Mouse (Mus musculus): ENCODE measurements around the gene Olfr1049.
"Not testable (repeated sequence)": the region's sequence is repeated elsewhere in the genome, so short reads cannot be mapped to it uniquely, and the experiment has no call there.

Olfr1049 gene
- long read RNA-seq, experiment 1, result 0 reads
- long read RNA-seq, experiment 2, result 0 reads

DNA sequence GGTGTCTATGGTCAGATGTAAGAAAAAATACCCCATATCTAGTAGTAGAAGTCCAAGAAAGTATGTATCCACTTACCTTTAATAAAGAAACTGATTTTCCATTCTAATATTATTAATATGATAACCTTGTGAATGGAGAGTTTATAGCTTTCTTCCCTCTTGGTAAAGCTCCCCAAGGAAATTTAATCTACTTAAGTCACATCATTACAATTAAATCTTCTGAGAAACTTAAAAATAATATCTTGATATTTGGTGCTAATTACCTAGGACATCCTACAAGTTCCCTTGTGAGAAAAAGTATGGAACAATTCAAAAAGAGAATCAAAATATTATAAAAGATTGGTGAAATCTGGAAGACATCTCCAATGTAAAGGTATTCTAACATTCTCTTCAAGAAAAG, at the start of gene Olfr1049:
Olfr1049 (minus strand) TSS at position 101 of the 400 bp plus-strand sequence.
- intact Hi-C loops (cut with DNase I), result not testable (repeated sequence)

- intact Hi-C loops (cut with DNase I), result no loop called here
Observed at GRCm38 (mm10) chr2:86292155-86292554, 34.0 kb upstream of the Olfr1049 start, which contains the start of gene Olfr1052. Gene Olfr1052 (plus strand): TSS chr2:86292455.

DNA sequence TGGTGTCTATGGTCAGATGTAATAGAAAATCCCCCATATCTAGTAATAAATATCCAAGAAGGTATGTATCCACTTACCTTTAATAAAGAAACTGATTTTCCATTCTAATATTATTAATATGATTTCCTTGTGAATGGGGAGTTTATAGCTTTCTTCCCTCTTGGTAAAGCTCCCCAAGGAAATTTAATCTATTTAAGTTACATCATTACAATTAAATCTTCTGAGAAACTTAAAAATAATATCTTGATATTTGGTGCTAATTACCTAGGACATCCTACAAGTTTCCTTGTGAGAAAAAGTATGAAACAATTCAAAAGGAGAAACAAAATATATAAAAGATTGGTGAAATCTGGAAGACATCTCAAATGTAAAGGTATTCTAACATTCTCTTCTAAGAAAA, 20.9 kb upstream of the Olfr1049 start, which contains the start of gene Olfr1051:
Olfr1051 (minus strand) TSS at position 101 of the 400 bp plus-strand sequence.
- intact Hi-C loops (cut with DNase I), result not testable (repeated sequence)

- intact Hi-C loops (cut with DNase I), result no loop called here
Observed at GRCm38 (mm10) chr2:86240189-86240588, 17.9 kb downstream of the Olfr1049 start, which contains the start of gene Olfr1048. Gene Olfr1048 (minus strand): TSS chr2:86240289.

GRCm38 (mm10) chr2:86231301-86231700, 26.8 kb downstream of the Olfr1049 start, which contains the start of gene Olfr1047:
Gene Olfr1047 (minus strand): TSS chr2:86231401.
- intact Hi-C loops (cut with DNase I), result no loop called here

GRCm38 (mm10) chr2:86219214-86219613, 38.9 kb downstream of the Olfr1049 start, which contains the start of gene Olfr1046:
Gene Olfr1046 (minus strand): TSS chr2:86219314.
- intact Hi-C loops (cut with DNase I), result no loop called here

Measured in adrenal gland (tissue).